Mouse (Mus musculus) embryo, embryonic 10.5 days (tissue): ENCODE data around the gene Zbtb3.
"Not testable (repeated sequence)": the region's sequence is repeated elsewhere in the genome, so short reads cannot be mapped to it uniquely, and the experiment has no call there.

ENCODE experiments used
- DNase-seq: peaks from one replicate; pipeline ENCODE4 v3.0.0-alpha.2; 2015; ENCODE audit warnings: low spot score

Gene Zbtb3

GRCm38 (mm10) chr19:8803879-8804660 is 1.7 kb downstream of the Zbtb3 start:
- no peak for DNase-seq

GRCm38 (mm10) chr19:8806810-8807209 is 4.5 kb downstream of the Zbtb3 start:
- no peak for DNase-seq

GRCm38 (mm10) chr19:8815812-8816211 is 13.5 kb downstream of the Zbtb3 start:
- DNase-seq, result no peak

GRCm38 (mm10) chr19:8817001-8817400 is 14.6 kb downstream of the Zbtb3 start:
- DNase-seq, result peak; percentile 10

GRCm38 (mm10) chr19:8818301-8818798 is 16.0 kb downstream of the Zbtb3 start:
- DNase-seq, result no peak

GRCm38 (mm10) chr19:8818801-8819595 is 16.6 kb downstream of the Zbtb3 start, which contains the start of gene Ttc9c:
Gene Ttc9c, minus strand, starts transcription at chr19:8819333.
- peak; percentile 100 for DNase-seq

GRCm38 (mm10) chr19:8819596-8820423 is 17.5 kb downstream of the Zbtb3 start, which contains the start of gene Hnrnpul2:
Gene Hnrnpul2, plus strand, starts transcription at chr19:8820010.
- DNase-seq, result peak; percentile 97

GRCm38 (mm10) chr19:8820424-8820956 is 18.1 kb downstream of the Zbtb3 start:
- DNase-seq, result peak; percentile 7

GRCm38 (mm10) chr19:8821146-8821545 is 18.8 kb downstream of the Zbtb3 start:
- DNase-seq, result no peak

- DNase-seq, result no peak
These were observed 20.3 kb downstream of the Zbtb3 start for GRCm38 (mm10) chr19:8822696-8823095.

GRCm38 (mm10) chr19:8829660-8830059 is 27.3 kb downstream of the Zbtb3 start, which contains the start of gene AC129217.1:
Gene AC129217.1, plus strand, starts transcription at chr19:8829773.
- DNase-seq, result no peak

- DNase-seq, result no peak
These were observed 28.3 kb downstream of the Zbtb3 start for GRCm38 (mm10) chr19:8830664-8831063.

GRCm38 (mm10) chr19:8831262-8831661 is 28.9 kb downstream of the Zbtb3 start:
- peak; percentile 4 for DNase-seq

GRCm38 (mm10) chr19:8832971-8833370 is 30.6 kb downstream of the Zbtb3 start:
- DNase-seq, result no peak

- DNase-seq, result not testable (repeated sequence)
These were observed 34.0 kb downstream of the Zbtb3 start for GRCm38 (mm10) chr19:8836327-8836726.

GRCm38 (mm10) chr19:8837251-8837791 is 35.0 kb downstream of the Zbtb3 start, which contains the start of gene Bscl2:
Gene Bscl2, plus strand, starts transcription at chr19:8837467.
- peak; percentile 89 for DNase-seq

GRCm38 (mm10) chr19:8838041-8838730 is 35.8 kb downstream of the Zbtb3 start:
- DNase-seq, result no peak

GRCm38 (mm10) chr19:8839103-8839907 is 37.0 kb downstream of the Zbtb3 start, which contains the start of gene Gng3:
Gene Gng3, minus strand, starts transcription at chr19:8839194.
- DNase-seq, result peak; percentile 67
